Mouse (Mus musculus) brain, embryonic 14.5 days (tissue): ENCODE data around the gene Hoxa10. TPM values are rescaled to one million over a fixed set of nuclear protein-coding genes. Genes with fewer than 3 reads are reported as not detected.

Source experiments
- DNase-seq: peaks from one replicate; pipeline ENCODE4 v3.0.0-alpha.2; 2011; ENCODE audit warnings: low read depth
- CTCF ChIP-seq: fragments of 200-500 bp; IDR thresholded peaks from 2 replicates; pipeline ENCODE4 v1.5.1; 2012; ENCODE audit warnings: inconsistent platforms, mild to moderate bottlenecking, moderate library complexity, borderline replicate concordance; ENCODE audit not compliant: insufficient read depth, insufficient read length; ENCODE audit errors: extremely low read depth
- POLR2A ChIP-seq: fragments of 200-500 bp; IDR thresholded peaks from 2 replicates; pipeline ENCODE4 v1.6.1; 2012; ENCODE audit warnings: mild to moderate bottlenecking, inconsistent platforms, borderline replicate concordance; ENCODE audit not compliant: poor library complexity, insufficient read depth, insufficient read length, severe bottlenecking; ENCODE audit errors: extremely low read depth
- polyA plus RNA-seq: library from polyadenylated mRNA; depleted of rRNA; stranded (reverse); fragments of >200 nt; gene quantifications from 2 replicates; pipeline ENCODE4 v1.2.3, GENCODE M21; 2012

The Hoxa10 gene
- polyA plus RNA-seq, 1 experiment = 0.08 TPM

- TF ChIP-seq CTCF (no peak), POLR2A (no peak)
- no peak for DNase-seq
Measured at GRCm38 (mm10) chr6:52249415-52249738, 8.7 kb upstream of the Hoxa10 start.

GRCm38 (mm10) chr6:52248638-52249414 is 8.2 kb upstream of the Hoxa10 start:
- no peak for DNase-seq
- TF ChIP-seq CTCF (no peak), POLR2A (no peak)

- no peak for DNase-seq
- TF ChIP-seq CTCF (no peak), POLR2A (no peak)
Measured at GRCm38 (mm10) chr6:52247766-52248637, 7.3 kb upstream of the Hoxa10 start.

DNA sequence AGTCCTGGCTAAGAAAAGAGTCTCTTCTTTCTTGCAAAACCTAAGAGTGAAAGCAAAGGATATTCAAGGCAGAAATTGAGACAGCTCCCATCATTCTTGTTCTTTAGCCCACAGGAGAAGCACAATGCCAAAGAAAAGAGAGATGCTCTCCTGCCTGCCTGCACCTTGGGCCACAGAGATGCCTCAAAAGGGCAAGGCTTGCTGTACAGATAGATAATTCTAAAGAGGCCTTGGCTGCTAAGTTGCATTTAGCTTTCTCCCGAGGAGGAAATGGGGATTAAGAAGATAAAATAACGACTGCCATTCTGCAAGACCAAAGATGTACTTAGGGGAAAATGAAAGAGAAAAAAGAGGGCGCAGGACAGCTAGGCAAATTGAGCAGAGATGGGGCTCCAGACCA is 6.3 kb upstream of the Hoxa10 start:
- DNase-seq = no peak
- TF ChIP-seq CTCF (no peak), POLR2A (no peak)

DNA sequence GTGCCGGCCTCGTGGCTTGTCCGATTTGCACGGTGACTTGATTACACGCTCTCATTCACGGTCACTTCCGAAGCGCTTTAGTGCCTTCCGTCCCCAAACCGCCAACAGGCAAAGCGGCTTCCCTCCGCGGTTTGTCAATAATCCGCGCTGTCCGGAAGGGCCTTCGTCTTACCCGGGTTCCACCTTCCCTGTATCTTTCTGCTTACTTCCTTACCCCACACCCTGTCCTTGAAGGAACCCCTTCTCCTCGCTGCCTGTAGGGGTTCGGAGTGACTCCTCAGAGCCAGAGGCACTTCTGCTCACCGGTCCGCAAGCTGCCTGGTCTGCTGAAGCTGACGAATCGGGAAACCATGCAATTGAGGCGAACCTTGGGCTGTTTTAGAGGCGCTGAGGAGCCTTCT is 5.7 kb upstream of the Hoxa10 start:
- peak; percentile 39 for DNase-seq
- TF ChIP-seq CTCF = no peak

GRCm38 (mm10) chr6:52245757-52246142 is 5.1 kb upstream of the Hoxa10 start, which contains the start of gene Hoxa11:
Gene Hoxa11, minus strand, starts transcription at chr6:52245810.
- DNase-seq = no peak
- TF ChIP-seq CTCF (no peak), POLR2A (no peak)

DNA sequence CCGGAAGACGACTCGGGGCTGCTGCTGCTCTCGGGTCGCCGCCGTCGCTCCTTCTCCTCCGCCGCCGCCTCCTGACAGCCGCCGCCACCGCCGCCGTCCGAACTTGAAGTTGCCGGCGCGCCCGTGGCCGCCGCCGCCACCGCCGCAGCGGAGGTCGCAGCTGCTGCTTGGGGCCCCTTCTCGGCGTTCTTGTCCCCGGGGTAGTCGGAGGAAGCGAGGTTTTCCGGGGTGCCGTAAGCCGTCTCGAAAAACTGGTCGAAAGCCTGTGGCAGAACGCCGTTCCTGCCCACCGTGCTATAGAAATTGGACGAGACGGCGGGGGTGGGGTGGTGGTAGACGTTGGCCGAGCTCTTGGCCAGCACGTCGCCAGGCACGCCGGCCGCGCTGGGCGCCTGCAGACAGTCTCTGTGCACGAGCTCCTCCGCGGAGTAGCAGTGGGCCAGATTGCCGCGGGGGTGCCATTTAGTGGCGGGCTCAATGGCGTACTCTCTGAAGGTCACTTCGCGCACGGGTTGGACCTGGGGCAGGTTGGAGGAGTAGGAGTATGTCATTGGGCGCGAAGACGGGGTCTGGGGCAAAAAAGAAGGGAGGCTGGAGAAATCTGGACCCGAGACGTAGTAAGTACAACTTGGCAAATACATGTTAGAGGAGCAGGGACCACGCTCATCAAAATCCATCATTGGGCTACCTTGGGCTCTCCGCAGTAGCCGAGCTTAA is 4.5 kb upstream of the Hoxa10 start:
- no peak for DNase-seq
- TF ChIP-seq CTCF = no peak
- TF ChIP-seq POLR2A = no peak

GRCm38 (mm10) chr6:52244471-52245039 is 3.9 kb upstream of the Hoxa10 start:
- no peak for TF ChIP-seq CTCF
- TF ChIP-seq POLR2A = no peak
- DNase-seq = no peak

DNA sequence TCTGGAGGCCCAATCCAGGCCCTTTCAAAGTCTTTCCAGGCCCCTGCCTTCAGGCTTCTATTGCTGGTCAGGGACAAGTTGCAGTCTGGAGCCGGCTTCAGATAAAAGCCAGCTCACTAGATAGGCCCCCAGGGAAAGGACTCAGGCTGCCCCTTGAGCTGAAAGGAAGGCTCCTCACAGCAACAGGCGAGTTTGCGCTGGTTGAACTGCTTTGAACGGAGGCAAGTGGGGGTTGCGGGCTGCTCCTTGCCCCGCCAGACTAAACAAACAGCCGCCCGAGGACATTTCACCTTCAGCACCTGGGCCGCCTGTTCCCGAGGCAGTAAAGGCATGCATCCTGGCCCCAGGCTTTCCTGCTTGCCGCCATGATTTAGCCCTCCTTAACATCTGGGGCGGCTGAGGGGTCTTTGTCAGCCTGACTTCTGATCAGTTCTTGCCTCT is 3.0 kb upstream of the Hoxa10 start:
- TF ChIP-seq POLR2A = no peak
- no peak for TF ChIP-seq CTCF
- DNase-seq = no peak

- TF ChIP-seq CTCF (no peak), POLR2A (no peak)
- no peak for DNase-seq
Measured at GRCm38 (mm10) chr6:52242801-52243332, 2.2 kb upstream of the Hoxa10 start.
